Mouse (Mus musculus) naive thymus-derived CD4-positive, alpha-beta T cell, adult 5 months (primary cell): ENCODE results near the gene Pde4d. TPM values are rescaled to one million over a fixed set of nuclear protein-coding genes. Genes with fewer than 3 reads are reported as not detected.

Experiments used
- polyA plus RNA-seq: library from polyadenylated mRNA; unstranded; fragments of 100-300 nt; shearing (Covaris generic); gene quantifications from one replicate; pipeline ENCODE4 v1.2.1, GENCODE M21; 2017

The Pde4d gene
- polyA plus RNA-seq, result 195 TPM

DNA sequence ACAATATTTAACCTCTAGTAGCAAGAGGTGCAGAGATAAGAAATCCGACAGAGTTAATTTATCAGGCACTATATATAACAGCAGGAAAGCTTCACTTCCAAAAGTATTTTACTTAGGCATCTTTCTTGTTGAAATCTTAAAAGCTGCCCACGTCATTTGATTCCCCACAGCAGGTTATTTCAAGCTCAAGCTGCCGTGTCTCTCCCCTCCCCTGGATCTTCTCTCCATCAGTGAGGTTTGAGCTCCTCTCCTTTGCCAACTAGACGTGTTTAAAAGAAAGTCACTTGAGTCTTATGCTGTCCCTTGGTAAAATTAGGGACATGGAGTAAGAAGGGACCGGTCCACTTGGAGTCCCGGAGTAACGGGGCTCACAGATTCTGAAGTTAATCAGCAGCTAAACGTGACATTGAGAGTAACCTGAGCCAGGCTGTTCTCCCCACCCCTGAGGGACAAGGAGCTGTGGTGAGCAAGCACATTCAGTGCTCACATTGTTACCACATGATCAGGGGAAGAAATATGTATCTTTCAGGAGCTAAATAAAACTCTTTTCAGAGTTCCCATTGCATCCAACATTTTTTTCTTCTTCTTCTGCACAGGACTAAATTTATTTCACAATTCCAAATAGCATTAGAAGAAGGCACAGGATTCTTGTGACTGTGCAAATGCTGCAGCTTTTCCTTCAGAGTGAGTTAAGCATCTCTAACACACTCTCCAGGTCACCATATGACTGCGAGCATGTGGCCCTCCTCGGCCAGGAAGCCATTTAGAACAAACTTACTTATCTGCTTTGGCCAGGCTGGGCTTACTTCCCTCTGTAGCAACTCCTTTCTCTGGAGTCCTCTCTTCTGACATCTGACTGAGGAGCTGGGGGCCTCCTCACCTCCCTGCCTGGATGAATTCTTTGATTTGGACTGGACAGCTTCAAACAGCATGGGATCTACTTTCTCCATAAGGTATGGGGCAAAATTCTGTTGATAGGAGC is at the start of gene Pde4d:
Pde4d (plus strand) TSS at position 833 of the 982 bp plus-strand sequence.

Other genes starting within 250 kb of the Pde4d start
- 3.2 TPM for gene Elovl7, start 235.5 kb upstream of the Pde4d start, polyA plus RNA-seq
- gene Depdc1b, start 133.6 kb upstream of the Pde4d start, polyA plus RNA-seq, result 0.92 TPM